Mouse (Mus musculus): ENCODE results near the gene Tmtc2.

GRCm38 (mm10) chr10:105373265-105373664 lies 201.0 kb downstream of the Tmtc2 start:
- TF ChIP-seq CTCF (IDR thresholded peaks at IDR 0.05) (peak; percentile 43), EP300 (IDR thresholded peaks at IDR 0.05) (no peak)

Data from lung, postnatal 0 days (tissue).